Mouse (Mus musculus): ENCODE measurements around the gene Tnni3. TPM values are rescaled to one million over a fixed set of nuclear protein-coding genes. Genes with fewer than 3 reads are reported as not detected.
A peak's percentile ranks its signal among the peaks of the same experiment; 100 is the strongest.

Tnni3 gene
- total RNA-seq, 1 experiment from 2014 or later, result 0.85 TPM

GRCm38 (mm10) chr7:4521231-4522003, 2.6 kb downstream of the Tnni3 start:
- no peak for DNase-seq

DNA sequence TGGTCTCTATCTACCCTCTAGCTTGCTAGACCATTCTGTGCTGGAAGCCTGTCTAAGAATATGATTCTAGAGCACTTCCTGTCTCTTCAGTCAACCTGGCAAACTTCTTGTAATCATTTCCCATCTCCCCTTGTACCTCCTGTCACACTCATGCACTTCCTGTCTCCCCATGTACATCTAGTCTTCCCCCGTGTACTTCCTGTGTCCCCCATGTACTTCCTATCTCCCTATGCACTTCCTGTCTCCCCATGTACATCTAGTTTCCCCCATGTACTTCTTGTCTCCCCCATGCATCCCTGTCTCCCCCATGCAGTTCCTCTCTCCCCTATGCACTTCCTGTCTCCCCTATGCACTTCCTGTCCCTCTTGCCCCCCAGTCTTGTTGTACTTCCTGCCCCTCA, 5.5 kb downstream of the Tnni3 start:
- no peak for DNase-seq

- no peak for DNase-seq
Measured at GRCm38 (mm10) chr7:4516332-4517050, 7.5 kb downstream of the Tnni3 start, which contains the start of gene Tnnt1. Tnnt1 (minus strand) TSS chr7:4516382.

GRCm38 (mm10) chr7:4515853-4516252, 8.2 kb downstream of the Tnni3 start:
- DNase-seq, result no peak

GRCm38 (mm10) chr7:4513829-4514712, 10.0 kb downstream of the Tnni3 start:
- no peak for DNase-seq

DNA sequence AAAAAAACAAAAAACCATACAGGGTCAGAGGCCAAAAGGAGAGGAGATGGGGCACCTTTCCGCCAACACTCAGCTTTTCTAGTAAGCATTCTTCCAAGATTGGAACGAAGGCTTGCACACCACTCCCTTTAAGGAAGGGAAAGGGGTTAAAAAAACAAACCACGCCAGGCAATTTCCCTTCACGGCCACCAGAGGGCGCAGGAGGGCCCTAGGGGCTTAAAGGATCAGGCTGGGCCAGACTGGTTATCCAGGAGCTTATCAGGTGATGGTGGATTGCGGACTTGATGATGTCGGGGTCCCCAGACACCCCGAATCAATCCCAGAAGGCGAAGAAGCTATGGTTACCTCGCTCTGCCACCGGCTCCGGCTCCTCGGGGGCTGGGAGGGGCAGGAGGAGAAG, 10.8 kb downstream of the Tnni3 start:
- peak; percentile 41 for DNase-seq

- DNase-seq, result no peak
Measured at GRCm38 (mm10) chr7:4511489-4512224, 12.4 kb downstream of the Tnni3 start.

DNA sequence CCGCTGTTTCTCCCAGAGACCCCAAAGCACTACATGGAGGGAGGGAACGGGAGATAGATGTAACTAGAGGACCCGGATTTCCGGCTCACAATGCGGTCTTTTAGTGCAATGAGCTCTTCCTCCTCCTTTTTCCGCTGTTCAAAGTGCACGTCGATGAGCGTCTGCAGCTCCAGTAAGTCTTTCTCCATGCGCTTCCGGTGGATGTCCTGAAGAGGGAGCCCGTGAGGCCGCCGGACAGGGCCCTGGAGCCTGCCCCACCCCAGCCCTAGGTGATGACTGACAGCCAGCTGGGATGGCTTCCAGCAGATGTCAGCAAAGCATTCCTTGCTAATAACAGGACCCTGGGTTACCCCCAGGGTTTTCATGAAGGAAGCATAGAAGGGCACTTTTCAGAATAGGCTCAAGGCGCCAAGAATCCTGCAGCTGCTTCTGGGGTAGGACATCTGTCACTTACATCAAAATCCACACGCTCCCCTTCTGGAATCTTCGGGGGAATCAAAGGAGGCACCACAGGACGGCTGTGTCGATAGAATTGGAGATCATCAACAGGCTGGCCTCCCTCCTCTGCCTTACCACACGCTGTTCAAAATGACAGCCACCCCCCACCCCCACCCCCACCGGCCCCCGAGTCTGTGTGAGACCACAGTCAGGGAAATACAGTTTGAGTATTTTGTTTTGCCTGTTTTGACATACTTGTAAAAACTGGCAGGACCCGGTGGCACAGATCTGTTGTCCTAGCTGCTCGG, 14.0 kb downstream of the Tnni3 start:
- peak; percentile 68 for DNase-seq

- no peak for DNase-seq
Measured at GRCm38 (mm10) chr7:4508739-4509116, 15.3 kb downstream of the Tnni3 start.

DNA sequence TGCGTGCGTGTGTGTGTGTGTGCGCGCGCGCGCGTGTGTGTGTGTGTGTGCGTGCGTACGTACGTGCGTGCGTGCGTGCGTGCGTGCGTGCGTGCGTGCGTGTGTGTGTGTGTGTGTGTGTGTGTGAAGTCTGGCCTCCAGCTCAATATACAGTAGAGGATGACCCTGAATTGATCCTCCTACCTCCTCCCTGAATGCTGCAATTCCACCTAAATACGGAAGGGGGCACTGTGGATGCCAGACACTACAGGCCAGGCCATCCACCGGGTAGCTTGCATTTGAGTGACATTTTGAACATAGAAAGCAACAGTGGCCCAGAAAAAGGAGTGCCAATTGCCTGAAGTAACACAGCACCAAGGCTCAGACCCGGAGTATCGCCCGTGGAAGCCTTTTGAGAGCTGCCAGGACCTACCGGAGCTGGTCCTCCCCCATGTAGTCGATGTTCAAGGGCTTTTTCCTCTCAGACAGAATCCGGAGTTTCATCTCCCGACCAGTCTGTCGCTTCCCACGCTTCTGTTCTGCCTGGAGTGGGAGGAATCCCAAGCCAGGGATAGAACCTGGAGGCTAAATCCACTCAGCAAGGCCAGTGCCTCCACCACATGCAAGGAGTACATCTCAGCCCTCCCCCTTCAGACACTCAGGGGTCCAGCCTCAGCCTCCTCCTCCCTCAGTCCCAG, 15.8 kb downstream of the Tnni3 start:
- no peak for DNase-seq

GRCm38 (mm10) chr7:4507220-4507619, 16.8 kb downstream of the Tnni3 start:
- no peak for DNase-seq

GRCm38 (mm10) chr7:4504646-4505435, 19.2 kb downstream of the Tnni3 start:
- no peak for DNase-seq

- no peak for DNase-seq
Measured at GRCm38 (mm10) chr7:4503858-4504257, 20.2 kb downstream of the Tnni3 start.

DNA sequence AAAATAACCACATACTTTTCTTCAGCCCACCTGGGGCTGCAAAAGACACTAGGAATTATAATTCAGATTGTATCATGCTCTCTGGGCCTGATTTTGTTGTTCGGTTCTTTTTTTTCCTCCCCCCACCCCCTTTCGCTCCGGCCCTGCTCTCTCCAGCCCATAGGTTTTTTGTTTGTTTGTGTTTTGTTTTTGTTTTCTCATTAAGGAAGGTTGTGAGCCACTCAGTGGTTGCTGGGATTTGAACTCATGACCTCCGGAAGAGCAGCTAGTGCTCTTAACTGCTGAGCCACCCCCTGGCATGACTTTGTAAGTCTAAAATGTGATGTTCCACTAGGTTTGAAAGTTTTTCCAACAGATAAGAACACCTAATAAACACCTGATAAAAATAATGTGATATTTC, 20.9 kb downstream of the Tnni3 start:
- no peak for DNase-seq

- no peak for DNase-seq
Measured at GRCm38 (mm10) chr7:4502421-4503090, 21.5 kb downstream of the Tnni3 start.

GRCm38 (mm10) chr7:4501558-4502397, 22.3 kb downstream of the Tnni3 start, which contains the start of gene Ppp1r12c:
Ppp1r12c (minus strand) TSS chr7:4501680.
- DNase-seq, result peak; percentile 97

DNA sequence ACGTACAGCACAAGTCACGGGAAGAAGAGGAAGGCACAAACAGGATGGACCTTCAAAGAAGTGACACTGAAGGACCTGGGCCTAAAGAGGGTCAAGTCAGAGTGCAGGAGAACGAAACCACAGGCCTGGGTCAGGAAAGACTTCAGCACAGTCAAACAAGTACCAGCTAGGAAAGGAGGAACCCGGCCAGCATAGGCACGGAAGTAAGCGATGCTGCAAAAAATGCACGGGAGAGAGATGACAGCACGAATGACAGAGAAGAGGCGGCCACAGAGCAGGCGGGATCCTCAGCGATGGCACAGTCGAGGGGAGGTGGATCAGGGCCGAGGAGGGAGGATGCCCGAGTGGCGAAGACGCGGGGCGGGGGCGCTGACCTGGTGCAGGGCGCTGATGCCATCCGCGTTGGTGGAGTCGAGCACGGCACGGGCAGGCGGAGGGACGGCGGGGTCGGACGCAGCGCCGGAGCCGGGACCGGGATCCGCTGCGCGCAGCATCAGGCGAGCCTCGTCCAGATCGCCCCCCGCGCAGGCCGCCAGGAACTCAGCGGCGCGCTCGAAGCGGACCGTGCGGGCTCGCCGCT, 23.0 kb downstream of the Tnni3 start:
- DNase-seq, result peak; percentile 61

GRCm38 (mm10) chr7:4499034-4499433, 25.0 kb downstream of the Tnni3 start:
- no peak for DNase-seq

Measured in adrenal gland, postnatal 25 days (tissue).